Mouse (Mus musculus): Measurements from ENCODE around the gene Acap3. TPM values are rescaled to one million over a fixed set of nuclear protein-coding genes. Genes with fewer than 3 reads are reported as not detected.

Acap3 gene
- polyA plus RNA-seq, 1 experiment from 2014 or later, result 24.3 TPM

Small RNA genes within 50 kb of the gene (microRNA-seq; reads per million reads assigned to microRNA genes)
- gene Gm22991, result not detected

Other genes starting within 250 kb of the Acap3 start
- gene Gm10563, start 246.4 kb upstream of the Acap3 start, polyA plus RNA-seq (2016; fragmentation: Nextera tagmentation; extraction: Ambion mirVana), result not detected in 2 replicates
- 4.7 TPM in 2 replicates for gene Mmp23, start 238.4 kb upstream of the Acap3 start, polyA plus RNA-seq (2016; fragmentation: Nextera tagmentation; extraction: Ambion mirVana)
- 22.0 and 22.5 TPM in 2 replicates for gene Mib2, start 222.6 kb upstream of the Acap3 start, polyA plus RNA-seq (2016; fragmentation: Nextera tagmentation; extraction: Ambion mirVana)
- gene Fndc10, start 197.5 kb upstream of the Acap3 start, polyA plus RNA-seq (2016; fragmentation: Nextera tagmentation; extraction: Ambion mirVana), result 0.98 and 1.1 TPM in 2 replicates
- gene Ssu72, start 187.0 kb upstream of the Acap3 start, polyA plus RNA-seq (2016; fragmentation: Nextera tagmentation; extraction: Ambion mirVana), result 167 and 169 TPM in 2 replicates
- gene Tmem240, start 157.0 kb upstream of the Acap3 start, polyA plus RNA-seq (2016; fragmentation: Nextera tagmentation; extraction: Ambion mirVana), result 0.65 and 1.2 TPM in 2 replicates
- gene Atad3a, start 130.7 kb upstream of the Acap3 start, polyA plus RNA-seq (2016; fragmentation: Nextera tagmentation; extraction: Ambion mirVana), result 115 and 129 TPM in 2 replicates
- gene Vwa1, start 117.1 kb upstream of the Acap3 start, polyA plus RNA-seq (2016; fragmentation: Nextera tagmentation; extraction: Ambion mirVana), result 12.2 and 13.1 TPM in 2 replicates
- gene Tmem88b, start 105.9 kb upstream of the Acap3 start, polyA plus RNA-seq (2016; fragmentation: Nextera tagmentation; extraction: Ambion mirVana), result 0.31 and 0.45 TPM in 2 replicates
- gene Ankrd65, start 101.4 kb upstream of the Acap3 start, polyA plus RNA-seq (2016; fragmentation: Nextera tagmentation; extraction: Ambion mirVana), result not detected in 2 replicates
- gene Mrpl20, start 88.9 kb upstream of the Acap3 start, polyA plus RNA-seq (2016; fragmentation: Nextera tagmentation; extraction: Ambion mirVana), result 235 and 260 TPM in 2 replicates
- 161 and 171 TPM in 2 replicates for gene Ccnl2, start 79.3 kb upstream of the Acap3 start, polyA plus RNA-seq (2016; fragmentation: Nextera tagmentation; extraction: Ambion mirVana)
- gene Aurkaip1, start 60.5 kb upstream of the Acap3 start, polyA plus RNA-seq (2016; fragmentation: Nextera tagmentation; extraction: Ambion mirVana), result 159 and 172 TPM in 2 replicates
- 50.7 and 53.1 TPM in 2 replicates for gene Mxra8, start 52.1 kb upstream of the Acap3 start, polyA plus RNA-seq (2016; fragmentation: Nextera tagmentation; extraction: Ambion mirVana)
- 5.0 and 5.4 TPM in 2 replicates for gene Dvl1, start 44.4 kb upstream of the Acap3 start, polyA plus RNA-seq (2016; fragmentation: Nextera tagmentation; extraction: Ambion mirVana)
- 0.22 and 0.41 TPM in 2 replicates for gene Tas1r3, start 28.5 kb upstream of the Acap3 start, polyA plus RNA-seq (2016; fragmentation: Nextera tagmentation; extraction: Ambion mirVana)
- gene Cptp, start 22.4 kb upstream of the Acap3 start, polyA plus RNA-seq (2016; fragmentation: Nextera tagmentation; extraction: Ambion mirVana), result 21.6 and 24.6 TPM in 2 replicates
- 114 and 116 TPM in 2 replicates for gene Ints11, start 22.3 kb upstream of the Acap3 start, polyA plus RNA-seq (2016; fragmentation: Nextera tagmentation; extraction: Ambion mirVana)
- 50.7 and 53.4 TPM in 2 replicates for gene Pusl1, start within 50 bp of the Acap3 start, polyA plus RNA-seq (2016; fragmentation: Nextera tagmentation; extraction: Ambion mirVana)
- 152 and 161 TPM in 2 replicates for gene Ube2j2, start 52.0 kb downstream of the Acap3 start, polyA plus RNA-seq (2016; fragmentation: Nextera tagmentation; extraction: Ambion mirVana)
- gene C1qtnf12, start 70.5 kb downstream of the Acap3 start, polyA plus RNA-seq (2016; fragmentation: Nextera tagmentation; extraction: Ambion mirVana), result 18.9 and 23.8 TPM in 2 replicates
- gene B3galt6, start 100.8 kb downstream of the Acap3 start, polyA plus RNA-seq (2016; fragmentation: Nextera tagmentation; extraction: Ambion mirVana), result 14.0 and 15.3 TPM in 2 replicates
- 131 and 138 TPM in 2 replicates for gene Sdf4, start 101.0 kb downstream of the Acap3 start, polyA plus RNA-seq (2016; fragmentation: Nextera tagmentation; extraction: Ambion mirVana)
- gene Tnfrsf4, start 122.0 kb downstream of the Acap3 start, polyA plus RNA-seq (2016; fragmentation: Nextera tagmentation; extraction: Ambion mirVana), result 0.42 and 0.88 TPM in 2 replicates
- 1.1 and 1.8 TPM in 2 replicates for gene Tnfrsf18, start 134.3 kb downstream of the Acap3 start, polyA plus RNA-seq (2016; fragmentation: Nextera tagmentation; extraction: Ambion mirVana)
- gene Ttll10, start 167.6 kb downstream of the Acap3 start, polyA plus RNA-seq (2016; fragmentation: Nextera tagmentation; extraction: Ambion mirVana), result 0.30 TPM in 1 of 2 replicates, not detected in the other
- 75.3 and 76.5 TPM in 2 replicates for gene 9430015G10Rik, start 218.2 kb downstream of the Acap3 start, polyA plus RNA-seq (2016; fragmentation: Nextera tagmentation; extraction: Ambion mirVana)
- 0.79 and 0.93 TPM in 2 replicates for gene Rnf223, start 238.7 kb downstream of the Acap3 start, polyA plus RNA-seq (2016; fragmentation: Nextera tagmentation; extraction: Ambion mirVana)

Measured in midbrain, embryonic 10.5 days (tissue).